Comparison of ENCODE assay signal across 8 mouse cellular contexts in the genomic region with DNA sequence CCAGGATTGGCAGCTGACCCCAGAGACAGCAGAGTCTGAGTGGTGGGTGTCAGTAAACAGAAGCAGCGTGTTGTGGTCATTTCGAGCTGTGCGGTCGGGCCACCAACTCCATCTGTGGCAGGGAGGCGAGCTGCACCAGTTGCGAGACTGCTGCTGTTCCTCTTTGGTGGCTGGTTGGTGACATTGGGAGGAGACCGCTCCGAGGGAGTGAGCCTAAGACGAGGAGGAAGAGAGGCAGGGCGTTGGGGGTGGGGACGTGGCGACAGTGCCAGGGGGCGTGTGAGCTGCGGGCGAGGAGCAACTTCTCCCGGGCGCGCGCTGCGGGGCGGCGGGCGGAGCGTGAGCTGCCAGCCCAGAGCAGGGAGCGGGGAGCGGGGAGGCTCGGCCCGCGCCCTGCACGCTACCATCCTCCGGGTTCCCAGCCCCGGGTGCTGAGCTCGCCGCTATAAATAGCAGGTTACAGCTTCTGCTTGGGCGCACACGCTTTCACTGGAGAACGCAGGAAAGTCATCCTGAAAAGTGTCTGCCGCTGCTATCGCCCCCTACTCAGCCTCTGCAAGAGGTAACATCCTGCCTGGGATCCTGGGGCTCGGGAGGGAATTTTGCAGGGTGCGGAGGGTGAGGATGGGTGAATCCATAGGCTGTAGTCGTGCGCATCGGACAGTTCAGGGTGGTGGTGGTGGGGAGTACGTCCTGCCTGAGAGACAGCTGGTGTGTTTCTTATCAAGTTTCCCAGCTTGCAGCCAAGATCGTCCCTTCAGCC. TPM values are rescaled to one million over a fixed set of nuclear protein-coding genes. Genes with fewer than 3 reads are reported as not detected.
DNase-seq lines count a peak whose midpoint lies in the region; ATAC-seq and TF ChIP-seq lines count a peak whose summit lies in the region.

Inpp4b (plus strand) TSS at position 321 of the 763 bp plus-strand sequence.

- H3K27me3 ChIP-seq in CH12.LX (replicated peaks), result no peaks in the 10 kb centered on the region
- H3K27me3 ChIP-seq in forebrain, embryonic 14.5 days (replicated peaks; ENCODE audit: control insufficient read depth, insufficient read depth, low read length), result no peaks in the 10 kb centered on the region
- no peaks in the 10 kb centered on the region for H3K27me3 ChIP-seq in liver, postnatal 0 days (ENCODE audit: insufficient read depth, low read length)
- H3K27me3 ChIP-seq in neural tube, embryonic 12.5 days (replicated peaks), result 0 out of 2 replicates have a peak, but pooled peaks cover 7% of the 10 kb centered on the region
- no peaks in the 10 kb centered on the region for H3K27me3 ChIP-seq in stomach, postnatal 0 days (ENCODE audit: control insufficient read depth, insufficient read depth, low read length)

- under 1% methylated on average over 46 of the region's 46 CpGs for WGBS in forebrain, embryonic 14.5 days
- WGBS in liver, postnatal 0 days (ENCODE audit: insufficient replicate concordance), result under 1% methylated on average over 44 of the region's 46 CpGs
- under 1% methylated on average over 34 of the region's 46 CpGs for WGBS in neural tube, embryonic 12.5 days
- 1% methylated on average over 43 of the region's 46 CpGs for WGBS in stomach, postnatal 0 days

- DNase-seq in CH12.LX (ENCODE audit: extremely low read depth), result peak; percentile 79
- DNase-seq in c-Kit-positive CD71-positive TER-119-negative erythroid progenitor cells, embryonic 14.5 days (ENCODE audit: low read depth), result peak; percentile 16
- peak; percentile 66 for DNase-seq in forebrain, embryonic 14.5 days (ENCODE audit: low spot score)
- peak; percentile 65 for DNase-seq in heart, postnatal 10 days
- DNase-seq in kidney, postnatal 4 days, result peak; percentile 68 to 79
- DNase-seq in liver, postnatal 0 days, result peak; percentile 74
- peak; percentile 49 for DNase-seq in stomach, postnatal 0 days (ENCODE audit: low spot score)

- H3K4me3 ChIP-seq in CH12.LX (replicated peaks in 1 of 3; ENCODE audit: low read depth in 2 of 3, low read length in 2 of 3, poor library complexity in 1 of 3), result peak within 1 kb of the TSS; percentile 72 to 81 (median 79)
- H3K4me3 ChIP-seq in forebrain, embryonic 14.5 days (ENCODE audit: low read depth, low read length), result peak within 1 kb of the TSS; percentile 56
- peak within 1 kb of the TSS; percentile 57 for H3K4me3 ChIP-seq in liver, postnatal 0 days (ENCODE audit: low read depth, low read length)
- H3K4me3 ChIP-seq in neural tube, embryonic 12.5 days, result peak within 1 kb of the TSS; percentile 55
- H3K4me3 ChIP-seq in stomach, postnatal 0 days (ENCODE audit: low read depth, low read length), result peak within 1 kb of the TSS; percentile 54

- ATAC-seq in forebrain, embryonic 14.5 days, result peak; percentile 83
- ATAC-seq in liver, postnatal 0 days, result peak; percentile 81
- ATAC-seq in neural tube, embryonic 12.5 days (ENCODE audit: low FRiP score, low read depth), result peak; percentile 85
- peak; percentile 72 for ATAC-seq in stomach, postnatal 0 days (ENCODE audit: low FRiP score, low TSS enrichment)

- H3K4me1 ChIP-seq in CH12.LX (ENCODE audit: control insufficient read depth in 1 of 2, insufficient read depth in 2 of 2), result peaks cover 0 to 39% of the 10 kb centered on the region in 2 experiments; a peak in 2 of 4 replicates
- H3K4me1 ChIP-seq in forebrain, embryonic 14.5 days (ENCODE audit: control insufficient read depth, insufficient read depth, low read length), result peaks cover 9% of the 10 kb centered on the region; the same call in 1 of the 2 replicates
- 0 out of 2 replicates have a peak, but pooled peaks cover 5% of the 10 kb centered on the region for H3K4me1 ChIP-seq in liver, postnatal 0 days (ENCODE audit: insufficient read depth)
- peaks cover 5% of the 10 kb centered on the region; the same call in 1 of the 2 replicates for H3K4me1 ChIP-seq in neural tube, embryonic 12.5 days
- 0 out of 2 replicates have a peak, but pooled peaks cover 2% of the 10 kb centered on the region for H3K4me1 ChIP-seq in stomach, postnatal 0 days (replicated peaks; ENCODE audit: control insufficient read depth, insufficient read depth)

- H3K27ac ChIP-seq in CH12.LX (ENCODE audit: insufficient read depth, low read depth), result peak within 1 kb of the TSS; percentile 75
- H3K27ac ChIP-seq in forebrain, embryonic 14.5 days (ENCODE audit: low read depth, low read length), result peak within 1 kb of the TSS; percentile 27; the same call in 1 of the 2 replicates
- peak within 1 kb of the TSS; percentile 39; the same call in 1 of the 2 replicates for H3K27ac ChIP-seq in liver, postnatal 0 days (ENCODE audit: low read depth)
- H3K27ac ChIP-seq in neural tube, embryonic 12.5 days, result no peak within 1 kb of the TSS
- H3K27ac ChIP-seq in stomach, postnatal 0 days (replicated peaks), result no peak within 1 kb of the TSS

- peak; percentile 34; the same call in 1 of the 2 replicates for TF ChIP-seq POLR2A in CH12.LX (IDR thresholded peaks at IDR 0.05; ENCODE audit: low read depth, low read length)

- no peak for TF ChIP-seq CTCF in CH12.LX (conservative IDR thresholded peaks at IDR 0.05 in 1 of 2, IDR thresholded peaks at IDR 0.05 in 1 of 2; ENCODE audit: low read depth in 2 of 2, low read length in 2 of 2)
- no peak for TF ChIP-seq CTCF in liver, postnatal 0 days (IDR thresholded peaks at IDR 0.05; ENCODE audit: low read depth)
- TF ChIP-seq CTCF in stomach, postnatal 0 days (IDR thresholded peaks at IDR 0.05; ENCODE audit: low read depth), result no peak

- intact Hi-C loops in heart, postnatal 10 days (cut with DNase I), result loop anchor here (10.0 kb wide), 2 partner anchors 278 to 1502 kb away; no protein-coding TSS in a partner anchor

- H3K9me3 ChIP-seq in CH12.LX (replicated peaks; ENCODE audit: low read length), result no peaks in the 10 kb centered on the region
- H3K9me3 ChIP-seq in forebrain, embryonic 14.5 days (replicated peaks; ENCODE audit: control insufficient read depth, low read length), result no peaks in the 10 kb centered on the region; the same call in 1 of the 2 replicates
- H3K9me3 ChIP-seq in liver, postnatal 0 days (ENCODE audit: low read length), result no peaks in the 10 kb centered on the region
- no peaks in the 10 kb centered on the region for H3K9me3 ChIP-seq in neural tube, embryonic 12.5 days
- no peaks in the 10 kb centered on the region for H3K9me3 ChIP-seq in stomach, postnatal 0 days (ENCODE audit: control insufficient read depth, low read length)

- TF ChIP-seq EP300 in CH12.LX (IDR thresholded peaks at IDR 0.05; ENCODE audit: low read length), result no peak
- no peak for TF ChIP-seq EP300 in liver, postnatal 0 days (IDR thresholded peaks at IDR 0.05; ENCODE audit: low read depth)
- no peak for TF ChIP-seq EP300 in stomach, postnatal 0 days (optimal IDR thresholded peaks at IDR 0.05)

- peaks cover 5% of the 10 kb centered on the region; the same call in 1 of the 2 replicates for H3K79me2 ChIP-seq in CH12.LX (replicated peaks; ENCODE audit: control insufficient read depth, extremely low read depth, insufficient read depth, poor library complexity, severe bottlenecking)

- no peak; the same call in 1 of the 2 replicates for TF ChIP-seq RAD21 in CH12.LX (IDR thresholded peaks at IDR 0.05; ENCODE audit: low read depth, low read length)

- peak within 1 kb of the TSS; percentile 54 for H3K9ac ChIP-seq in CH12.LX (ENCODE audit: insufficient read depth, low read depth)
- H3K9ac ChIP-seq in forebrain, embryonic 14.5 days (ENCODE audit: low read length), result peak within 1 kb of the TSS; percentile 61
- H3K9ac ChIP-seq in liver, postnatal 0 days (replicated peaks), result no peak within 1 kb of the TSS
- peak within 1 kb of the TSS; percentile 58 for H3K9ac ChIP-seq in neural tube, embryonic 12.5 days
- peak within 1 kb of the TSS; percentile 53 for H3K9ac ChIP-seq in stomach, postnatal 0 days (ENCODE audit: low read length)

- dilution Hi-C loops in CH12.LX (cut with MboI; ENCODE audit: extremely low pct_ligation_motif_present, extremely low pct_unique_long_range_greater_than_20kb, low sequenced_read_pairs), result no loop called here

- H3K36me3 ChIP-seq in CH12.LX (replicated peaks in 1 of 2; ENCODE audit: control insufficient read depth in 1 of 2, insufficient read depth in 1 of 2, low read length in 1 of 2), result no peaks in the 10 kb centered on the region
- no peaks in the 10 kb centered on the region for H3K36me3 ChIP-seq in forebrain, embryonic 14.5 days (ENCODE audit: control insufficient read depth, insufficient read depth, low read length)
- no peaks in the 10 kb centered on the region for H3K36me3 ChIP-seq in liver, postnatal 0 days (replicated peaks; ENCODE audit: insufficient read depth, low read length)
- no peaks in the 10 kb centered on the region for H3K36me3 ChIP-seq in neural tube, embryonic 12.5 days
- H3K36me3 ChIP-seq in stomach, postnatal 0 days (ENCODE audit: control insufficient read depth, insufficient read depth, low read length), result no peaks in the 10 kb centered on the region

- in situ Hi-C loops in CH12.LX (cut with MboI; ENCODE audit: low pct_ligation_motif_present, low pct_unique_long_range_greater_than_20kb, low sequenced_read_pairs), result loop anchor here (10.0 to 25.0 kb wide), 2 partner anchors 462 to 695 kb away; no protein-coding TSS in a partner anchor

- peak within 1 kb of the TSS; percentile 69 for H3K4me2 ChIP-seq in CH12.LX (ENCODE audit: insufficient read depth, low read depth, poor library complexity, severe bottlenecking)
- peak within 1 kb of the TSS; percentile 92 for H3K4me2 ChIP-seq in forebrain, embryonic 14.5 days (ENCODE audit: low read length)
- H3K4me2 ChIP-seq in liver, postnatal 0 days (ENCODE audit: low read depth, low read length), result peak within 1 kb of the TSS; percentile 81
- peak within 1 kb of the TSS; percentile 93 for H3K4me2 ChIP-seq in neural tube, embryonic 12.5 days (replicated peaks)
- H3K4me2 ChIP-seq in stomach, postnatal 0 days (replicated peaks; ENCODE audit: low read depth), result peak within 1 kb of the TSS; percentile 92

TF ChIP-seq in CH12.LX, 34 proteins besides CTCF, POLR2A, EP300 and RAD21 (continues in another document):
- TF ChIP-seq ETS1 (conservative IDR thresholded peaks at IDR 0.05; ENCODE audit: low read depth, low read length) (0 out of 2 replicates have a peak, but pooled peaks have one; percentile 18), TBP (conservative IDR thresholded peaks at IDR 0.05; ENCODE audit: low read depth, low read length) (0 out of 2 replicates have a peak, but pooled peaks have one; percentile 15), ZMIZ1 (IDR thresholded peaks at IDR 0.05; ENCODE audit: low read depth, low read length) (no peak), MAZ (IDR thresholded peaks at IDR 0.05; ENCODE audit: low read depth, low read length) (peak; percentile 36; the same call in 1 of the 2 replicates), UBTF (IDR thresholded peaks at IDR 0.05; ENCODE audit: low read depth, low read length) (peak; percentile 71; the same call in 1 of the 2 replicates)

RNA-seq across cellular contexts. Expression of gene Inpp4b, which starts in this region (rescaled TPM):
- total RNA-seq in CH12.LX (2012; rRNA removed) (4.7 and 4.9 TPM in 2 replicates), CH12.LX (2014; rRNA removed) (3.4 TPM in 2 replicates)
- 3.0 and 3.7 TPM in 2 replicates for polyA plus RNA-seq in CH12.LX (2012; ENCODE audit: insufficient read length, low read depth)
- 2.4 and 6.6 TPM in 2 replicates for polyA plus RNA-seq in forebrain, embryonic 14.5 days (2014; fragmentation: Nextera tagmentation; extraction: Ambion mirVana)
- 10 to 100 TPM; 41.8 to 44.4 TPM for total RNA-seq in heart, postnatal 10 days (2021)
- polyA plus RNA-seq in liver, postnatal 0 days (2015; fragmentation: Nextera tagmentation; extraction: Ambion mirVana), result 0.82 and 1.1 TPM in 2 replicates
- polyA plus RNA-seq in neural tube, embryonic 12.5 days (2016; fragmentation: Nextera tagmentation; extraction: Ambion mirVana), result 5.2 and 5.6 TPM in 2 replicates
- polyA plus RNA-seq in stomach, postnatal 0 days (2015; fragmentation: Nextera tagmentation; extraction: Ambion mirVana), result 3.2 and 3.5 TPM in 2 replicates

Comparison
In these comparisons a context has a peak if more than half of its experiments do, and no peak if none do; other contexts are left out.
1. RNA of gene Inpp4b (total RNA-seq): 41.8 to 44.4 TPM in heart, postnatal 10 days; 3.4 to 4.9 TPM in CH12.LX; every median in the first group is over 4 times any median in the second.
2. DNase-seq: peak in every context shown above with its lines; median percentile 79 in CH12.LX; 74 in liver, postnatal 0 days; 74 in kidney, postnatal 4 days; 66 in forebrain, embryonic 14.5 days; 65 in heart, postnatal 10 days; 49 in stomach, postnatal 0 days; 16 in c-Kit-positive CD71-positive TER-119-negative erythroid progenitor cells, embryonic 14.5 days.
3. H3K27ac ChIP-seq: peak in CH12.LX (single experiment), forebrain, embryonic 14.5 days (single experiment) and liver, postnatal 0 days (single experiment); none in neural tube, embryonic 12.5 days (single experiment) and stomach, postnatal 0 days (single experiment).
4. Peak in every context shown above with its lines, with median percentiles within 50 percentile points of each other: H3K4me2 ChIP-seq, H3K4me3 ChIP-seq and ATAC-seq.